Mouse (Mus musculus): ENCODE measurements at regions not wholly inside any gene's neighbourhood (a gene's known extent, or its start where the extent isn't known, plus 50 kb on each side); places are given as distances from the start of the nearest gene placed in this dataset.

GRCm38 (mm10) chr3:40320319-40320718 lies 210.8 kb upstream of the Intu start:
- no peak for TF ChIP-seq POLR2A (IDR thresholded peaks at IDR 0.05; ENCODE audit: insufficient read length, low read depth)
- TF ChIP-seq REST (IDR thresholded peaks at IDR 0.05; ENCODE audit: insufficient read depth, insufficient read length) = no peak
- TF ChIP-seq POLR2AphosphoS2 (IDR thresholded peaks at IDR 0.05; ENCODE audit: insufficient read length, low read depth) = no peak
- no peak for TF ChIP-seq CEBPB (IDR thresholded peaks at IDR 0.05; ENCODE audit: insufficient read depth, poor library complexity, severe bottlenecking)
- TF ChIP-seq USF1 (IDR thresholded peaks at IDR 0.05; ENCODE audit: low read depth) = no peak
- TF ChIP-seq MAX (IDR thresholded peaks at IDR 0.05; ENCODE audit: low read depth) = no peak
- no peak for TF ChIP-seq MYOG (IDR thresholded peaks at IDR 0.05; ENCODE audit: control insufficient read depth in 1 of 3, insufficient read depth in 1 of 3, insufficient read length in 2 of 3, low read depth in 2 of 3)
- no peak for TF ChIP-seq MYOD1 (IDR thresholded peaks at IDR 0.05; ENCODE audit: control insufficient read depth in 1 of 3, insufficient read length in 2 of 3, low read depth in 2 of 3)
- TF ChIP-seq E2F4 (IDR thresholded peaks at IDR 0.05; ENCODE audit: insufficient read depth) = no peak
- no peak for TF ChIP-seq TCF12 (IDR thresholded peaks at IDR 0.05; ENCODE audit: insufficient read depth, poor library complexity, severe bottlenecking)
- TF ChIP-seq SRF (IDR thresholded peaks at IDR 0.05; ENCODE audit: control insufficient read depth, insufficient read length, low read depth) = no peak

Data from myocyte (in vitro differentiated cells).